Mouse (Mus musculus) liver, embryonic 13.5 days (tissue): ENCODE data around the gene Ankrd28. TPM values are rescaled to one million over a fixed set of nuclear protein-coding genes. Genes with fewer than 3 reads are reported as not detected.
"Not testable (repeated sequence)": the region's sequence is repeated elsewhere in the genome, so short reads cannot be mapped to it uniquely, and the experiment has no call there.

Experiments used
- ATAC-seq: fragments of 200-750 bp; cut with Nextera tagmentation; 2 replicates; pipeline ENCODE4 v1.8.0; 2017; ENCODE audit warnings: low read depth, mild to moderate bottlenecking, moderate number of reproducible peaks, moderate library complexity
- DNase-seq: peaks from one replicate; pipeline ENCODE4 v3.0.0; 2022
- H3K27ac ChIP-seq: fragments of 300-500 bp; sonication (generic); 2 replicates; pipeline ENCODE4 v1.5.1; 2015; ENCODE audit warnings: moderate library complexity, mild to moderate bottlenecking, inconsistent platforms
- H3K27me3 ChIP-seq: fragments of 300-500 bp; sonication (generic); 2 replicates; pipeline ENCODE4 v1.6.1; 2015; ENCODE audit warnings: mild to moderate bottlenecking, inconsistent platforms
- H3K36me3 ChIP-seq: fragments of 300-500 bp; sonication (generic); 2 replicates; pipeline ENCODE4 v1.6.1; 2015; ENCODE audit warnings: mild to moderate bottlenecking, inconsistent platforms
- H3K4me1 ChIP-seq: fragments of 300-500 bp; sonication (generic); replicated peaks from 2 replicates; pipeline ENCODE4 v1.6.1; 2015; ENCODE audit warnings: inconsistent platforms
- H3K4me2 ChIP-seq: fragments of 300-500 bp; sonication (generic); 2 replicates; pipeline ENCODE4 v1.6.1; 2015; ENCODE audit warnings: inconsistent platforms, mild to moderate bottlenecking, moderate library complexity
- H3K4me3 ChIP-seq: fragments of 300-500 bp; sonication (generic); replicated peaks from 2 replicates; pipeline ENCODE4 v1.5.1; 2015; ENCODE audit warnings: mild to moderate bottlenecking, inconsistent platforms
- H3K9ac ChIP-seq: fragments of 300-500 bp; sonication (generic); 2 replicates; pipeline ENCODE4 v1.6.1; 2015; ENCODE audit warnings: mild to moderate bottlenecking, inconsistent platforms
- H3K9me3 ChIP-seq: fragments of 300-500 bp; sonication (generic); replicated peaks from 2 replicates; pipeline ENCODE4 v1.6.1; 2016; ENCODE audit warnings: inconsistent platforms
- WGBS: fragments of 180-500 bp; shearing (Covaris S2); methylation state at CpG from one replicate; pipeline ENCODE4 v1.1.7; 2015; ENCODE audit not compliant: insufficient replicate concordance; 5-methylcytosine and 5-hydroxymethylcytosine counted together
- polyA plus RNA-seq: library from polyadenylated mRNA; unstranded; fragments of >200 nt; fragmentation: Nextera tagmentation; extraction: Ambion mirVana; gene quantifications from 2 replicates; pipeline ENCODE4 v1.2.1, GENCODE M21; 2015

The Ankrd28 gene
- 3.0 and 4.2 TPM in 2 replicates for polyA plus RNA-seq

- Histone ChIP-seq H3K9ac (peak within 1 kb of the TSS; percentile 88), H3K36me3 (no peaks in the 10 kb centered on the region), H3K4me2 (peak within 1 kb of the TSS; percentile 96), H3K27me3 (no peaks in the 10 kb centered on the region), H3K27ac (peak within 1 kb of the TSS; percentile 85), H3K4me3 (peak within 1 kb of the TSS; percentile 87), H3K4me1 (peaks cover 26% of the 10 kb centered on the region), H3K9me3 (no peaks in the 10 kb centered on the region)
- ATAC-seq (peak; percentile 97), DNase-seq (peak; percentile 92)
- under 1% methylated on average over 75 of the region's 81 CpGs for WGBS
Measured at GRCm38 (mm10) chr14:31830571-31831369, at the start of gene Ankrd28. Ankrd28 (minus strand) TSS chr14:31830651.

GRCm38 (mm10) chr14:31879456-31879855 is 49.0 kb upstream of the Ankrd28 start:
- no peak overlapping the region for H3K9ac ChIP-seq
- no peaks in the 10 kb centered on the region for H3K27me3 ChIP-seq
- no peaks in the 10 kb centered on the region for H3K4me1 ChIP-seq
- H3K4me2 ChIP-seq, result no peak overlapping the region
- no peaks in the 10 kb centered on the region for H3K36me3 ChIP-seq
- WGBS, result 66% methylated on average over 6 of the region's 6 CpGs
- H3K27ac ChIP-seq, result no peak overlapping the region
- DNase-seq, result no peak
- no peak for ATAC-seq
- H3K4me3 ChIP-seq, result no peak overlapping the region
- H3K9me3 ChIP-seq, result no peaks in the 10 kb centered on the region

- no peaks in the 10 kb centered on the region for H3K36me3 ChIP-seq
- no peak overlapping the region for H3K4me2 ChIP-seq
- H3K27me3 ChIP-seq, result no peaks in the 10 kb centered on the region
- no peak for DNase-seq
- 64% methylated on average over 5 of the region's 5 CpGs for WGBS
- no peaks in the 10 kb centered on the region for H3K9me3 ChIP-seq
- no peak for ATAC-seq
- H3K27ac ChIP-seq, result no peak overlapping the region
- H3K4me3 ChIP-seq, result no peak overlapping the region
- H3K9ac ChIP-seq, result no peak overlapping the region
- H3K4me1 ChIP-seq, result no peaks in the 10 kb centered on the region
Measured at GRCm38 (mm10) chr14:31872130-31872529, 41.7 kb upstream of the Ankrd28 start.

- no peak overlapping the region for H3K4me3 ChIP-seq
- no peak overlapping the region for H3K27ac ChIP-seq
- H3K9ac ChIP-seq, result no peak overlapping the region
- H3K36me3 ChIP-seq, result no peaks in the 10 kb centered on the region
- no peak for DNase-seq
- H3K27me3 ChIP-seq, result no peaks in the 10 kb centered on the region
- H3K4me2 ChIP-seq, result no peak overlapping the region
- H3K4me1 ChIP-seq, result no peaks in the 10 kb centered on the region
- WGBS, result 69% methylated on average over 5 of the region's 5 CpGs
- no peak for ATAC-seq
- peaks cover 10% of the 10 kb centered on the region for H3K9me3 ChIP-seq
Measured at GRCm38 (mm10) chr14:31870436-31870835, 40.0 kb upstream of the Ankrd28 start.

DNA sequence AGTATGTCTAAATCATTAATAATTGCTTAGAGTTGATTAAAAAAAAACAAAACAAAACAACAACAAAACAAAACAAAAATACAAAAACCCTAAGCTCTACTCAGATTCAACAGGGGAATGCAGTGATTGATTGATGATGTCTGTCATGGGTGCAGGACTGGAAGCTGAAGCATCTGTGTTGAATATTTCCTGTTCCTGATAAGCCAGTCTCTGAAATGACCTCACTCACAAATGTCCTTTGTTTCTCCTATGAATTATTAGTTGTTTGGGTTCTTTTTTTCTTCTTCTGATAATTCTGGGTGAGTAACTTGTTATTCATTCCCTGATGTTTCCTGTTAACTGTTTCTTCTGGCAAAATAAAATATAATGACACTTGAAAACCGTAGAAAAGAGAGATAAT is 38.1 kb upstream of the Ankrd28 start:
- 25% methylated on average over 1 of the region's 1 CpGs for WGBS
- H3K4me1 ChIP-seq, result no peaks in the 10 kb centered on the region
- DNase-seq (no peak), ATAC-seq (no peak)
- no peak overlapping the region for H3K4me2 ChIP-seq
- no peaks in the 10 kb centered on the region for H3K36me3 ChIP-seq
- H3K27me3 ChIP-seq, result no peaks in the 10 kb centered on the region
- no peak overlapping the region for H3K4me3 ChIP-seq
- H3K27ac ChIP-seq, result no peak overlapping the region
- peaks cover 10% of the 10 kb centered on the region for H3K9me3 ChIP-seq
- no peak overlapping the region for H3K9ac ChIP-seq

DNA sequence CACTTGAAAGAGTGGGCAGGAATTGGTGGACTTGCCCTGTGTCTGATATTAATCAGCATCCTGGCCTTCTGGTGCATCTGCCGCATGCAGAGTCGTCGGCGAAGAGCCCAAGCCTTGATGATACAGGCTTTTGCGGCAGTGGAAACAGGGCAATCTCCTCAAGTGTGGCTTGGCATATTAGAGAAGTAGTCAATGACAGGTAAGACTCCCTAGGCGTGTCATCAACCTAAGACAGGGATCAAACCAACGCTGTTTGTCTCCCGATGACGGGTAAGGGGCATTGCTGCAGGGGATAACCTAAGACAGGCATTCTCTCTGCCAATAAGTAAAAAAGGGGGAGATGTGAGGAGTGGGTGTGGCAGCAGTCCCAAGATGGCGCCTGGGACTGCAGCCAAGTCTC is 35.9 kb upstream of the Ankrd28 start:
- not testable (repeated sequence) for H3K4me3 ChIP-seq, H3K36me3 ChIP-seq, DNase-seq, H3K9ac ChIP-seq, ATAC-seq, H3K27me3 ChIP-seq, H3K4me2 ChIP-seq, H3K4me1 ChIP-seq, H3K27ac ChIP-seq
- WGBS, result 83% methylated on average over 10 of the region's 10 CpGs
- peaks cover 17% of the 10 kb centered on the region for H3K9me3 ChIP-seq

GRCm38 (mm10) chr14:31858679-31859078 is 28.2 kb upstream of the Ankrd28 start:
- DNase-seq (no peak), ATAC-seq (no peak)
- Histone ChIP-seq H3K9me3 (peaks cover 7% of the 10 kb centered on the region; the same call in 1 of the 2 replicates), H3K27me3 (no peaks in the 10 kb centered on the region), H3K4me1 (no peaks in the 10 kb centered on the region), H3K4me2 (no peak overlapping the region), H3K9ac (no peak overlapping the region), H3K27ac (no peak overlapping the region), H3K36me3 (no peaks in the 10 kb centered on the region; the same call in 1 of the 2 replicates), H3K4me3 (no peak overlapping the region)
- 66% methylated on average over 2 of the region's 2 CpGs for WGBS

- DNase-seq (no peak), ATAC-seq (no peak)
- H3K4me3 ChIP-seq, result no peak overlapping the region
- H3K36me3 ChIP-seq, result no peaks in the 10 kb centered on the region; the same call in 1 of the 2 replicates
- H3K9ac ChIP-seq, result no peak overlapping the region
- H3K27me3 ChIP-seq, result no peaks in the 10 kb centered on the region
- no peaks in the 10 kb centered on the region for H3K4me1 ChIP-seq
- WGBS, result 67% methylated on average over 11 of the region's 11 CpGs
- no peak overlapping the region for H3K27ac ChIP-seq
- H3K9me3 ChIP-seq, result peaks cover 4% of the 10 kb centered on the region; the same call in 1 of the 2 replicates
- no peak overlapping the region for H3K4me2 ChIP-seq
Measured at GRCm38 (mm10) chr14:31857096-31857975, 26.9 kb upstream of the Ankrd28 start.

DNA sequence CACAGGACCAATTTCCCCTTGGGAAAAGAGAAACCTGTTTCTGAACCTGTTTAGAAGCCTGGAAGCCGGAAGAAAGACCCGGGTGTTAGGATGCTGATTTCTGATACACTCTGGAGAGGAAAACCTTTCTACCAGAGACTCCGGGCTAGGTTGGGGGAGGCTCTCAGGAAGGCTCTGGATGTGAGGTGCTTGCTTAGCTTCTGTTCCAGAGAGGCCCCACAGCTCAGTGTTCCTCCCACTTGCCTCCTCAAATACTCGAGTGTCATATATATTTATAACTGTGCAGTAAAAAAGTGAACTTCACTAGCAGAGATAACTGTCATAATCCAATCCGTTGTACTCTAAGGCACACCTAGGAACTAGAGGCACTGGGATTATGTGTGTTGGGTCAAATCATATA is 25.6 kb upstream of the Ankrd28 start:
- ATAC-seq (no peak), DNase-seq (no peak)
- WGBS, result 61% methylated on average over 5 of the region's 5 CpGs
- Histone ChIP-seq H3K36me3 (no peaks in the 10 kb centered on the region), H3K27me3 (no peaks in the 10 kb centered on the region), H3K9me3 (no peaks in the 10 kb centered on the region), H3K4me3 (no peak overlapping the region), H3K4me1 (no peaks in the 10 kb centered on the region), H3K4me2 (no peak overlapping the region), H3K9ac (no peak overlapping the region), H3K27ac (no peak overlapping the region)

DNA sequence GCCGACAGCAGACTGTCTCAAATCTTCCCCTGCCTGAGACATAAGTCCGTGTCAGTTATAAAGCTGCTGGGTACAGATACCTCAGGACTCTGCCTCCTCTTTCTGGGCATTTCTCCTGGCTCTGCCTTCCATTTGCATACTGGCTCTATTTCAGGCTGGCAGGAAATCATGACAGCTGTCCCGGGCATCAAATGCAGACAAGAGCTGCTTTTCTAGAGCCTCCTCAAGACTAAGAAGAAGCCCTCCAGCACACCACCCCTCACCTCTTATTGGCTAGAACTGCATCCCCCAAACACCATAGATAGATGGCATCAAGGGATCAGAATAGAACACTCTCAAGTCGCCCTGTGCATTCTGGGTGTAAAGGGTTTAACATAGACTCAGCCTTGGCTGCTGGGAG is 24.2 kb upstream of the Ankrd28 start:
- DNase-seq (no peak), ATAC-seq (no peak)
- Histone ChIP-seq H3K27me3 (no peaks in the 10 kb centered on the region), H3K4me2 (no peak overlapping the region), H3K9ac (no peak overlapping the region), H3K9me3 (no peaks in the 10 kb centered on the region), H3K36me3 (no peaks in the 10 kb centered on the region), H3K4me1 (no peaks in the 10 kb centered on the region), H3K4me3 (no peak overlapping the region), H3K27ac (no peak overlapping the region)
- WGBS, result 50% methylated on average over 4 of the region's 4 CpGs

DNA sequence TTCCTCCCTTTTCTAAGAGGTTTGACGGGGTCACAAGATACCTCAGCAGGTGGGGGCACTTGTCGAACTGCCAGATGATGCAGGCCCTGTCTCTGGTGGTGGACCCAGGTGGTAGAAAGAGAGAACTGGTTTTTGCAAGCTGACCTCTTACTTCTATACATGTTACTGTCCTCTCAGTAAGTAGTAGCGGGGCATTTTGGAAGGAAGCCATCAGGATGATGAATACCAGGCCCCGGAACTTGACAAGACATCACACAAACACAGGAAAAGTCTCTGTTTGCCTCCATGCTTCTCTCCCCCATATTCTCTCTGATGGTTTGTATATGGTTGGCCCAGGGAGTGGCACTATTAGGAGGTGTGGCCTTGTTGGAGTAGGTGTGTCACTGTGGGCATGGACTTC is 13.1 kb upstream of the Ankrd28 start:
- Histone ChIP-seq H3K4me1 (no peaks in the 10 kb centered on the region), H3K27ac (no peak overlapping the region), H3K36me3 (no peaks in the 10 kb centered on the region), H3K4me2 (no peak overlapping the region), H3K9ac (no peak overlapping the region), H3K9me3 (no peaks in the 10 kb centered on the region), H3K27me3 (no peaks in the 10 kb centered on the region), H3K4me3 (no peak overlapping the region)
- 71% methylated on average over 4 of the region's 4 CpGs for WGBS
- DNase-seq (no peak), ATAC-seq (no peak)
